Mouse (Mus musculus): Measurements from ENCODE around the gene Grb2. TPM values are rescaled to one million over a fixed set of nuclear protein-coding genes. Genes with fewer than 3 reads are reported as not detected.

Gene Grb2
- polyA plus RNA-seq, 1 experiment from 2014 or later: 193 TPM

- H3K27me3 ChIP-seq (replicated peaks; ENCODE audit: control insufficient read depth, insufficient read depth, low read length): no peaks in the 10 kb centered on the region
- ATAC-seq: no peak
- peaks cover 3% of the 10 kb centered on the region for H3K4me1 ChIP-seq (ENCODE audit: control insufficient read depth, insufficient read depth, low read depth, low read length)
- no peaks in the 10 kb centered on the region for H3K36me3 ChIP-seq (ENCODE audit: control insufficient read depth, insufficient read depth, low read length)
- H3K9ac ChIP-seq (ENCODE audit: low read depth, low read length): no peak overlapping the region
- H3K9me3 ChIP-seq (ENCODE audit: control insufficient read depth, low read length): no peaks in the 10 kb centered on the region
- H3K27ac ChIP-seq (ENCODE audit: low read depth, low read length): no peak overlapping the region
- no peak overlapping the region for H3K4me2 ChIP-seq (ENCODE audit: low read length)
- 93% methylated on average over 9 of the region's 9 CpGs for WGBS
- H3K4me3 ChIP-seq (ENCODE audit: low read length): no peak overlapping the region
Observed at GRCm38 (mm10) chr11:115742926-115743325, 34.5 kb upstream of the Grb2 start.

GRCm38 (mm10) chr11:115741070-115741469 is 32.7 kb upstream of the Grb2 start:
- 90% methylated on average over 11 of the region's 11 CpGs for WGBS
- Histone ChIP-seq H3K9me3 (ENCODE audit: control insufficient read depth, low read length) (no peaks in the 10 kb centered on the region), H3K4me1 (ENCODE audit: control insufficient read depth, insufficient read depth, low read depth, low read length) (peaks cover 3% of the 10 kb centered on the region; the same call in 1 of the 2 replicates), H3K4me2 (ENCODE audit: low read length) (no peak overlapping the region), H3K27ac (ENCODE audit: low read depth, low read length) (no peak overlapping the region), H3K27me3 (replicated peaks; ENCODE audit: control insufficient read depth, insufficient read depth, low read length) (no peaks in the 10 kb centered on the region), H3K9ac (ENCODE audit: low read depth, low read length) (no peak overlapping the region), H3K4me3 (ENCODE audit: low read length) (no peak overlapping the region), H3K36me3 (ENCODE audit: control insufficient read depth, insufficient read depth, low read length) (no peaks in the 10 kb centered on the region)
- ATAC-seq: no peak

DNA sequence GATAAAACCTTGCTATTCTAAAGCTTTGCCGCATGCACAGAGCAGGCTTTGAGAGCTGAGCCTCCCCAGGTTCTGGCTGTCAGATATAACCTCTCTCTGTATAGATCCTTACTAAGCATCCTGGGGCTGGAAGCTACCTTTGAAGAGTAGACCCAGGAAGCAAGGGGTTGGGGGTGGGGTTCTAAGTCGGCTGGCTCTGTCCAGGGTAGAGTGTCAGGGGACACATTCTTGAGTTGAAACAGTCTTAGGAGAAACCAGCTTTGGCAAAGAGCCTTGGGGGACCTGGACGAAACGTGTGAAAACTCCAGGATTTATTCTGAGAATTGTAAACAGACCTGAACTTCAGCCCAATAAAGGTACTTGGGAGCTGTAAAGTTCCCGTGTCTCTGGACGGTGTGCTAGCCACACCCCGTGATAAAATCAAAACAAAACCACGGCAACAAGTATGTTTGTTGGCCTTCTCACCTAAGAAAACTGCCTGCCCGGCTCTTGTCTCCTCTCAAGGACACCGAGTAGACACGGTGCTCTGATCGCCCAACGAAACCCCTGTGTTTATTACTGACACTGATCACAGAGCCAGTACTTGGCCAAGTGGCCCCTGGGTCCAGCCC is 30.0 kb upstream of the Grb2 start:
- Histone ChIP-seq H3K9me3 (ENCODE audit: control insufficient read depth, low read length) (no peaks in the 10 kb centered on the region), H3K9ac (ENCODE audit: low read depth, low read length) (no peak overlapping the region), H3K36me3 (ENCODE audit: control insufficient read depth, insufficient read depth, low read length) (no peaks in the 10 kb centered on the region), H3K4me3 (ENCODE audit: low read length) (no peak overlapping the region), H3K4me1 (ENCODE audit: control insufficient read depth, insufficient read depth, low read depth, low read length) (peaks cover 3% of the 10 kb centered on the region; the same call in 1 of the 2 replicates), H3K27ac (ENCODE audit: low read depth, low read length) (no peak overlapping the region), H3K27me3 (replicated peaks; ENCODE audit: control insufficient read depth, insufficient read depth, low read length) (no peaks in the 10 kb centered on the region), H3K4me2 (ENCODE audit: low read length) (no peak overlapping the region)
- 45% methylated on average over 13 of the region's 13 CpGs for WGBS
- no peak for ATAC-seq

DNA sequence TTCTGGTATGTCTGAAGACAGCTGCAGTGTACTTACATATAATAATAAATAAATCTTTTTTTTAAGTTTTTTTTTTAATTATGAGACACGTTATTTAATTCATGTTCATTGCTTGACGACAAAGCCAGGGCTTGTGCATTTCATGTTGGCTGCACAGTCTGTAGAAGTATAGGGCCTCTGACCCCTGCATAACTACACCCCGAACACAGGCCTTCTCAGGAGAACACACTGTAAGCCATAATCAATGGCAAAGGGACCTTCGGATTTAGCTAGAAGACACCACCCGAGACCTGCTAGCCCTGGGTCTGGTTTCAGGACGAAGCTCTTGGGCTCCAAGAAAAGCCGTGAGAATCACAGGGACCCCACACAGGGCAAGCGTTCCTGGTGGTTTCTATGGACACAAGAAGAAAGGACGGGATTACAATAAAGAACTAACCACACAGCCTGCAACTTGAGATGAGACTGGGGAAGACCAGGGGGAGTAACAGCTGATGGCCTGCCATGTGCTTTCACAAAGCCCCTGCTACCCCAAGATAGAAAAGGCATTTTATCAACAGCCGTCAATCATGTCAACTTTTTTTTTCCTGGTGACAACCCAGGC is 29.3 kb upstream of the Grb2 start:
- Histone ChIP-seq H3K9ac (ENCODE audit: low read depth, low read length) (no peak overlapping the region), H3K4me3 (ENCODE audit: low read length) (no peak overlapping the region), H3K4me2 (ENCODE audit: low read length) (no peak overlapping the region), H3K9me3 (ENCODE audit: control insufficient read depth, low read length) (no peaks in the 10 kb centered on the region), H3K27ac (ENCODE audit: low read depth, low read length) (no peak overlapping the region), H3K4me1 (ENCODE audit: control insufficient read depth, insufficient read depth, low read depth, low read length) (peaks cover 3% of the 10 kb centered on the region; the same call in 1 of the 2 replicates), H3K27me3 (replicated peaks; ENCODE audit: control insufficient read depth, insufficient read depth, low read length) (no peaks in the 10 kb centered on the region), H3K36me3 (ENCODE audit: control insufficient read depth, insufficient read depth, low read length) (no peaks in the 10 kb centered on the region)
- no peak for ATAC-seq
- 23% methylated on average over 10 of the region's 10 CpGs for WGBS

GRCm38 (mm10) chr11:115734041-115734686 is 25.8 kb upstream of the Grb2 start:
- peak overlapping the region; percentile 48; the same call in 1 of the 2 replicates for H3K27ac ChIP-seq (ENCODE audit: low read depth, low read length)
- 50% methylated on average over 11 of the region's 11 CpGs for WGBS
- peaks cover 3% of the 10 kb centered on the region; the same call in 1 of the 2 replicates for H3K4me1 ChIP-seq (ENCODE audit: control insufficient read depth, insufficient read depth, low read depth, low read length)
- H3K9me3 ChIP-seq (ENCODE audit: control insufficient read depth, low read length): no peaks in the 10 kb centered on the region
- peak overlapping the region; percentile 17; the same call in 1 of the 2 replicates for H3K9ac ChIP-seq (ENCODE audit: low read depth, low read length)
- no peaks in the 10 kb centered on the region for H3K36me3 ChIP-seq (ENCODE audit: control insufficient read depth, insufficient read depth, low read length)
- H3K27me3 ChIP-seq (replicated peaks; ENCODE audit: control insufficient read depth, insufficient read depth, low read length): no peaks in the 10 kb centered on the region
- no peak for ATAC-seq
- H3K4me3 ChIP-seq (ENCODE audit: low read length): no peak overlapping the region
- no peak overlapping the region for H3K4me2 ChIP-seq (ENCODE audit: low read length)

DNA sequence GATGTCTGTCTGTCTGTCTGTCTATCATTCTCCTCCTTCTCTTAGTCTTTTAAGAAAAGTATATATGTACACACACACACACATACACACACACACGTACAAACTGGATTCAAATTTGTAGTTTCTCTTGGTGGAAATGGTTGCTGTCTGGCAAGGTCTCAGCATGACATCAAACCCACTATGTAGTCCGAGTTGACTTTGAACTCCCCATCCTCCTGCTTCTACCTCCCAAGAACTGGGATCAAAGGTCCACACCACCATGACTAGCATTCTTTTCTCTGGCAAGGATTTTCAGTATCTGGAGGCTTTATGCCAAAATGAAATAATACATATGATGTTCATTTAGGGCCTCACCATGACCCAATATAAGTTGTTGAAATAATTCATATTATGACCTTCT is 14.8 kb upstream of the Grb2 start:
- no peak for ATAC-seq

GRCm38 (mm10) chr11:115722638-115723037 is 14.2 kb upstream of the Grb2 start:
- Histone ChIP-seq H3K36me3 (ENCODE audit: control insufficient read depth, insufficient read depth, low read length) (no peaks in the 10 kb centered on the region), H3K4me1 (ENCODE audit: control insufficient read depth, insufficient read depth, low read depth, low read length) (no peaks in the 10 kb centered on the region), H3K4me3 (ENCODE audit: low read length) (no peak overlapping the region), H3K27me3 (replicated peaks; ENCODE audit: control insufficient read depth, insufficient read depth, low read length) (no peaks in the 10 kb centered on the region; the same call in 1 of the 2 replicates), H3K9ac (ENCODE audit: low read depth, low read length) (peak overlapping the region; percentile 35; the same call in 1 of the 2 replicates), H3K4me2 (ENCODE audit: low read length) (peak overlapping the region; percentile 34; the same call in 1 of the 2 replicates), H3K9me3 (ENCODE audit: control insufficient read depth, low read length) (no peaks in the 10 kb centered on the region), H3K27ac (ENCODE audit: low read depth, low read length) (no peak overlapping the region)
- 0 out of 2 replicates have a peak, but pooled peaks have one; percentile 48 for ATAC-seq
- 22% methylated on average over 14 of the region's 14 CpGs for WGBS

More for the DNA sequence above, 14.8 kb upstream of the Grb2 start:
- no peak overlapping the region for H3K4me3 ChIP-seq (ENCODE audit: low read length)
- no peaks in the 10 kb centered on the region for H3K36me3 ChIP-seq (ENCODE audit: control insufficient read depth, insufficient read depth, low read length)
- H3K4me2 ChIP-seq (ENCODE audit: low read length): no peak overlapping the region
- H3K27ac ChIP-seq (ENCODE audit: low read depth, low read length): no peak overlapping the region
- H3K27me3 ChIP-seq (replicated peaks; ENCODE audit: control insufficient read depth, insufficient read depth, low read length): no peaks in the 10 kb centered on the region; the same call in 1 of the 2 replicates
- no peak overlapping the region for H3K9ac ChIP-seq (ENCODE audit: low read depth, low read length)
- H3K4me1 ChIP-seq (ENCODE audit: control insufficient read depth, insufficient read depth, low read depth, low read length): no peaks in the 10 kb centered on the region
- H3K9me3 ChIP-seq (ENCODE audit: control insufficient read depth, low read length): no peaks in the 10 kb centered on the region
- WGBS: 74% methylated on average over 2 of the region's 2 CpGs

GRCm38 (mm10) chr11:115717660-115718390 is 9.4 kb upstream of the Grb2 start:
- Histone ChIP-seq H3K36me3 (ENCODE audit: control insufficient read depth, insufficient read depth, low read length) (no peaks in the 10 kb centered on the region), H3K9ac (ENCODE audit: low read depth, low read length) (no peak overlapping the region), H3K4me2 (ENCODE audit: low read length) (no peak overlapping the region), H3K27me3 (replicated peaks; ENCODE audit: control insufficient read depth, insufficient read depth, low read length) (no peaks in the 10 kb centered on the region; the same call in 1 of the 2 replicates), H3K4me1 (ENCODE audit: control insufficient read depth, insufficient read depth, low read depth, low read length) (no peaks in the 10 kb centered on the region), H3K4me3 (ENCODE audit: low read length) (no peak overlapping the region), H3K9me3 (ENCODE audit: control insufficient read depth, low read length) (no peaks in the 10 kb centered on the region), H3K27ac (ENCODE audit: low read depth, low read length) (no peak overlapping the region)
- 58% methylated on average over 8 of the region's 8 CpGs for WGBS
- ATAC-seq: no peak
